Mouse (Mus musculus): ENCODE results near the gene Zfp428. TPM values are rescaled to one million over a fixed set of nuclear protein-coding genes. Genes with fewer than 3 reads are reported as not detected.

Gene Zfp428
- polyA plus RNA-seq, 1 experiment from 2014 or later: 61.3 TPM

DNA sequence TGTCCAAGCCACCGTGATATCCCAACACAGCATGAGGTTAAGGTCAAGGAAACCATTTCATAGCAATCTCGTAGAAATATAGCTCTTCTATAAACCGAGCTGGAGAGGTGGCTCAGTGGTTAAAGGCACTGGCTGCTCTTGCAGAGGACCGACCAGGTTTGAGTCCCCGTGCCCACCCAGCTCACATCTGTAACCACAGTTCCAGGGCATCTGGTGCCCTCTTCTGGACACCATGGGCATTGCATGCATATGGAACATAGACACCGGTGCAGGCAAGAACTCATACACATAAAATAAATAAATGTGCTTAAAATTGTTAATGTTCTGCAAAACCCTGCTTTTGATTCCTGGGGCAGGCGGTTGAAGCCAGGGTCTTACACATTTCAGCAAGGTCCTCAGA is 33.9 kb upstream of the Zfp428 start:
- H3K27me3 ChIP-seq (ENCODE audit: insufficient read depth, poor library complexity, severe bottlenecking): peaks cover 3% of the 10 kb centered on the region; the same call in 1 of the 2 replicates
- DNase-seq (ENCODE audit: low spot score): no peak
- no peak overlapping the region for H3K27ac ChIP-seq
- no peak overlapping the region for H3K4me3 ChIP-seq
- WGBS: 78% methylated on average over 7 of the region's 7 CpGs
- no peaks in the 10 kb centered on the region for H3K4me1 ChIP-seq
- peaks cover 3% of the 10 kb centered on the region; the same call in 1 of the 2 replicates for H3K9me3 ChIP-seq
- 0 out of 2 replicates have a peak, but pooled peaks cover 14% of the 10 kb centered on the region for H3K36me3 ChIP-seq

DNA sequence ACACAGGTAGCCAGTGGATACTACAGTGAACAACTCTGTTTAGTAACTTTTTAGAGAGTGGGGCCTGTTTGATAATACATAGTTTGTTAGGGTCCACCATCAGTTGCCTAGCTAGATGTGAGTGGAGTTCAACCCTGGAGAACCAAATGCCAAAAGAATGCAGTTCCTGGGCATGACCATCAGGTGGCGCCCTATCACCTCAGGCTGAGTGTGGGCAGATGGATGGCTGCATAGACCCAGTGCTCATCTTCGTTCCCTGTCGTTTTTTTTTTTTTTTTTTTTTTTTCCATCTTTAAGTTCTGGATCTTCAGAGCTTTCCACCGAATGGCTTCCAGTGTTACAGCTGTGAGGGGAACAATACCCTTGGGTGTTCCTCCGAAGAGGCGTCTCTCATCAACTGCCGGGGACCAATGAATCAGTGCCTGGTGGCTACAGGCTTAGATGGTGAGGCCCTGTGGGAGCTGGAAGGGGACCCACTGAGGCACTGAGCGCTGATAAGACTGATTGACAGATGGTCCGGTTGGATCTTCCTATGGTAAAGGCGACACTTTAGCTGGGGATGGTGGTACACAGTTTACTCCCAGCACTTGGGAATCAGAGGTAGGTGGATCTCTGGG is 32.8 kb upstream of the Zfp428 start:
- WGBS: 54% methylated on average over 10 of the region's 10 CpGs
- Histone ChIP-seq H3K27ac (no peak overlapping the region), H3K9me3 (peaks cover 2% of the 10 kb centered on the region; the same call in 1 of the 2 replicates), H3K36me3 (0 out of 2 replicates have a peak, but pooled peaks cover 12% of the 10 kb centered on the region), H3K4me1 (no peaks in the 10 kb centered on the region), H3K27me3 (ENCODE audit: insufficient read depth, poor library complexity, severe bottlenecking) (peaks cover 11% of the 10 kb centered on the region; the same call in 1 of the 2 replicates), H3K4me3 (no peak overlapping the region)
- no peak for DNase-seq (ENCODE audit: low spot score)

DNA sequence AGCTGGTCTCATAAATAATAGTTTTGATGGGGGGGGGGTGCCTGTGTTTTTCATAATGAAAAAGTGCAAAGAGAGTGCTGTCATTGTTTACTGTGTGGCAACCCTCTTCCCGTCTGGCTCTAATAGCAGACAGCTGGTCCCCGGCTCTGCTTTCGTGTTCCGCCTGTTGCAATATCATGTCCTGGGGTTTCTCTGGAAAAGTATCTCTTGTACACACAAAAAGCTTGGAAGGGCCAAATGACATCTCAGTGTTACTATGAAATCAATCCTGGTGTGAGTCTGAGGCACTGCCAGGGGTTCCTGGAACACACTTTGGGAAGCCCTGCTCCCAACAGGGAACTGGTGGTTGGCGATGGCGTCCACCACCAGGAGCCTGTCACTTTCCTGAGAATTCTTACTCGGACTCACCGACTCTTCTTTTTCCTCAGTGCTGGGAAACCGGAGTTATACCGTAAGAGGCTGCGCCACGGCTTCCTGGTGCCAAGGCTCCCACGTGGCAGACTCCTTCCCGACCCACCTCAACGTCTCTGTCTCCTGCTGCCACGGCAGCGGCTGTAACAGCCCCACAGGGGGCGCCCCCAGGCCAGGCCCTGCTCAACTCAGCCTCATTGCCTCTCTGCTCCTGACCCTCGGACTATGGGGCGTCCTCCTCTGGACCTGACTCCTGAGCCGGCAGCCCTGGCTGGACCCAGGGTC is 31.8 kb upstream of the Zfp428 start:
- 41% methylated on average over 21 of the region's 21 CpGs for WGBS
- H3K27me3 ChIP-seq (ENCODE audit: insufficient read depth, poor library complexity, severe bottlenecking): peaks cover 20% of the 10 kb centered on the region
- H3K27ac ChIP-seq: no peak overlapping the region
- H3K4me1 ChIP-seq: no peaks in the 10 kb centered on the region
- no peak for DNase-seq (ENCODE audit: low spot score)
- 0 out of 2 replicates have a peak, but pooled peaks cover 5% of the 10 kb centered on the region for H3K36me3 ChIP-seq
- no peak overlapping the region for H3K4me3 ChIP-seq
- no peaks in the 10 kb centered on the region for H3K9me3 ChIP-seq

DNA sequence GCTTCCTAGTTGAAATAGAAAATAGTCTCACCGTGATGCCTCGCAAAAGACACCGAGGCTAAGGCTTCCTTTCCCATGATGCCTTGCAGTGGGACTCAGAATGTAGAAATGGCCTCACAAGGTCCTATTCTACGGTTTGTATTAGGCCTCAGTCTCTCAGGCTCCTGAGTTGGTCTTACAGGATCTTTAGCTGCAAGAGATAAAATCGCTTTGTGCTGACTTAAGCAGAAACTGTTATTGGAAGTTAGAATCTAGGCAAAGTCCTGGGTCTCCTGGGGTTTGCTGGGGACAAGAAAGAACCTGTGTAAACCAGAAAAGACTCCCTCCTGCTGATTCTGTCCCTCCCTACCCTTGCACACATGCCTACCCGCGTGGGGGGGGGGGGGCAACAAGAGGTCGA is 30.5 kb upstream of the Zfp428 start:
- Histone ChIP-seq H3K27me3 (ENCODE audit: insufficient read depth, poor library complexity, severe bottlenecking) (peaks cover 34% of the 10 kb centered on the region), H3K4me1 (peaks cover 4% of the 10 kb centered on the region), H3K27ac (no peak overlapping the region), H3K4me3 (no peak overlapping the region), H3K9me3 (no peaks in the 10 kb centered on the region), H3K36me3 (0 out of 2 replicates have a peak, but pooled peaks cover 5% of the 10 kb centered on the region)
- 75% methylated on average over 8 of the region's 8 CpGs for WGBS
- DNase-seq (ENCODE audit: low spot score): no peak

DNA sequence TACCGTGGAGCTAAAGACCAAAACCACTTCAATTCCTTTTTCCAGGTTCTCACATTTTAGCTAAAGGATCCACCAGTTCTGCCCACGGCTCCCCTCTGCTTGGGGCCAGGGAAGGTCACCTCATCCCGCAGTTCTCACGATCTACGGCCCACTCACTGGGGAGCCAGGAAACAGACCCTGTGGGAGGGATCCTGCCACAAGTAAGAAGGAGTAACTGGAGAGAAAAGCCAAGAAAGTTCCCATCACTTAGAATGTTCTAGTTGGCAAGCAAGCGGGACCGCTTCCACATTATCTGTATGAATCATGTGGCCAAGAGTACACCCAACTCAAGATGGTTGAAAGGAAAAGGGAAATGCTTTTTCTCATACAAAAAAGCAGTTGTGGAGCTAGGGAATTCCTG is 29.9 kb upstream of the Zfp428 start:
- Histone ChIP-seq H3K27ac (no peak overlapping the region), H3K27me3 (ENCODE audit: insufficient read depth, poor library complexity, severe bottlenecking) (peaks cover 39% of the 10 kb centered on the region), H3K4me1 (peaks cover 9% of the 10 kb centered on the region), H3K9me3 (no peaks in the 10 kb centered on the region), H3K4me3 (no peak overlapping the region), H3K36me3 (0 out of 2 replicates have a peak, but pooled peaks cover 5% of the 10 kb centered on the region)
- no peak for DNase-seq (ENCODE audit: low spot score)
- WGBS: 79% methylated on average over 7 of the region's 7 CpGs

DNA sequence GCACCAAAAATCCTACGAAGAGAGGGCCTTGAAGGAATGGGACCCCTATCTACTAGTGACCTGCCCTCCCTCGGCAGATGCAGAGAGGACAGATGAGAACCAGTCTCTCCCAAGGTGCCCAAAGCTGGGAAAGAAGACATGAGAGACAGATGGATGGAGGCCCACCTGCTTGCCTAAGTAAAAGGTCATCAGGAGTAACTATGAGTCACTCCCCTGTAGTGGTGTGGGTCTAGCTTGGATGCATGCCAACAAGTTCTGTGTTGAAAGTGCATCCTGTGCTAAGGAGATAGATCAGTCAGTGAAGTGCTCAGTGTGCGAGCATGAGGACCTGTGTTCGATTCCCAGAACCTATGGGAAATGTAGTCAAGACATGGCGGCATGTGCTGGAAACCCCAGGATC is 27.9 kb upstream of the Zfp428 start:
- H3K4me1 ChIP-seq: peaks cover 20% of the 10 kb centered on the region
- no peaks in the 10 kb centered on the region for H3K36me3 ChIP-seq
- DNase-seq (ENCODE audit: low spot score): no peak
- H3K9me3 ChIP-seq: no peaks in the 10 kb centered on the region
- peaks cover 59% of the 10 kb centered on the region for H3K27me3 ChIP-seq (ENCODE audit: insufficient read depth, poor library complexity, severe bottlenecking)
- no peak overlapping the region for H3K27ac ChIP-seq
- 80% methylated on average over 5 of the region's 5 CpGs for WGBS
- H3K4me3 ChIP-seq: no peak overlapping the region

DNA sequence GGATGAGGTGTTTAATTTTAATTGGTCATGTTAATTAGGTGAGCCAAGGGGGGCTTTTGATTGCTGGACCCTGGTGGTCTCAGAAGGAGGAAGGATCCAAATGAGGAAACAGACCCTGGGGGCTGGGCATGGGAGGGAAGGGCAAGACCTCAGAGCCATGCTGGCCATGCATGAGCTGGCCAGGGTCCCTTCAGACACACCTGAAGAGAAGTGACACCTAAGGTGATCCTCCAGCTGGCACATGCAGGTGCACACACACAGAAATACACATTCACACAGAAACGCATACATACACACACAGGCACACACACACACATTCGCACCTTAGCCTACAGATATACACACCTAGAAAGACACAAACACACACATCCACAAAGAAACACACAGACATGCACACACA is 27.1 kb upstream of the Zfp428 start:
- Histone ChIP-seq H3K36me3 (no peaks in the 10 kb centered on the region), H3K4me3 (no peak overlapping the region), H3K4me1 (peaks cover 20% of the 10 kb centered on the region), H3K27ac (no peak overlapping the region), H3K27me3 (ENCODE audit: insufficient read depth, poor library complexity, severe bottlenecking) (peaks cover 67% of the 10 kb centered on the region), H3K9me3 (no peaks in the 10 kb centered on the region)
- DNase-seq (ENCODE audit: low spot score): no peak
- whole genome bisulfite sequencing: 92% methylated on average over 2 of the region's 2 CpGs

DNA sequence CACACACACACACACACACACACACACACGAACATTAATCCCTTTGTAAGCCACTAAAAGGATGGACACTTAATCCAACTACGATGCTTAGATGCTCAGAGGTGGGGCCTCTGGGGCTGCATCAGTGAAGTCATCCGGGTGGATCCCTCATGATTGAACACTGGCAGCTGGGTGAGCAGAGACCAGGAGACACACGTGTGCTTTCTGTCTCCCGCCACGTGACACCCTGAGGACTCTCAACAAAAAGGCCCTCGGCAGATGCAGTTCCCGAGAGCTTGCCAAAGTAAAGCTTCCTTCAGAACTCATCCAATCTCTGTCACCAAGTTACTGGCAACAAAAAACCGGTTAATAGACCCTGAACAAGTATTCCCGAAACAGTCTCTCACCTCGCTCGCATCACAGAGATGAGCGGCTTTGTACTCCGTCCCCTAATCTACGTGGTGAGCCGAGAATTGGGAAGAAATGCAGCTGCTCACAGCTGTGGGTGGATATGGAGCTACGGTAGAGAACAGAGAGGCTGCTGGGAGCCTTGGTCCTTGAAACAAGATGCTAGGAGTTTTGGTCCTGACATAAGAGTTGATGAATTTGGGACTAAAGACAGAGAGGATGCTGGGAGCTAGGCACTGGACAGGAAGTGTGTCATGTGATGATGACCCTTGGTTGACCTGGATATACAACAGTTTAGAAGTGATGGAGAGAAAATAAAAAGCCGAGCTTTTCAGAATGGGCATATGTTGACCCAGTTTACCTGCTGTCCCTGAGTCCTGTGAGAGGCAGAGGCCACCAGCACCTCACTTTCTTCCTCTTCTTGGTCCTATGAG is 26.5 kb upstream of the Zfp428 start:
- Histone ChIP-seq H3K27me3 (ENCODE audit: insufficient read depth, poor library complexity, severe bottlenecking) (peaks cover 70% of the 10 kb centered on the region), H3K27ac (no peak overlapping the region), H3K9me3 (no peaks in the 10 kb centered on the region), H3K36me3 (no peaks in the 10 kb centered on the region), H3K4me3 (no peak overlapping the region), H3K4me1 (peaks cover 20% of the 10 kb centered on the region)
- WGBS: 59% methylated on average over 18 of the region's 18 CpGs
- no peak for DNase-seq (ENCODE audit: low spot score)

DNA sequence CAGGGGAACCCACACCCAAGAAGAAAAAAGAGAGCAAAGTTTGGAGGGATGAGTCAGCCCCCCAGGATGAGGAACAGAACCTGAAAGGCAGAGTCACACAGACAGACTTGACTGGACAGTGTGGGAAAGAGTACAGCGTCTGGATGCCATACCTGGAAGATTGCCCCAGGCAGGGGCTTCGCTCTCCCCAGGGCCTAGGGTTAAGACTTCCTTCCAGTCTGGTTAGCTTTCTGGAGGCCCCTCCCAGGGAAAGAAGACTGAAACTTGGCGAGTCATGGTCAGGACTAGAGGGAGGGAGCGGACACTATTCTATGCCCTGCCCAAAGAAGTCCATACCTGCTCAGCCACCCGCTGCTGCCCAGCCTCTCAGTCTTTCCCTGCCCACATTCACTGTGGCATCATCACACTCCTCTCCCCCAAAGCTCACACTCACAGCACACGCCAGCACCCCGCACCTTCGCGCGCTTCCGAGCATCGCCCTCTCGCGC is 25.8 kb upstream of the Zfp428 start:
- Histone ChIP-seq H3K27ac (peak overlapping the region; percentile 78; the same call in 1 of the 2 replicates), H3K27me3 (ENCODE audit: insufficient read depth, poor library complexity, severe bottlenecking) (peaks cover 77% of the 10 kb centered on the region), H3K4me3 (peak overlapping the region; percentile 75), H3K36me3 (no peaks in the 10 kb centered on the region), H3K9me3 (no peaks in the 10 kb centered on the region), H3K4me1 (peaks cover 20% of the 10 kb centered on the region)
- 13% methylated on average over 14 of the region's 14 CpGs for WGBS
- no peak for DNase-seq (ENCODE audit: low spot score)

DNA sequence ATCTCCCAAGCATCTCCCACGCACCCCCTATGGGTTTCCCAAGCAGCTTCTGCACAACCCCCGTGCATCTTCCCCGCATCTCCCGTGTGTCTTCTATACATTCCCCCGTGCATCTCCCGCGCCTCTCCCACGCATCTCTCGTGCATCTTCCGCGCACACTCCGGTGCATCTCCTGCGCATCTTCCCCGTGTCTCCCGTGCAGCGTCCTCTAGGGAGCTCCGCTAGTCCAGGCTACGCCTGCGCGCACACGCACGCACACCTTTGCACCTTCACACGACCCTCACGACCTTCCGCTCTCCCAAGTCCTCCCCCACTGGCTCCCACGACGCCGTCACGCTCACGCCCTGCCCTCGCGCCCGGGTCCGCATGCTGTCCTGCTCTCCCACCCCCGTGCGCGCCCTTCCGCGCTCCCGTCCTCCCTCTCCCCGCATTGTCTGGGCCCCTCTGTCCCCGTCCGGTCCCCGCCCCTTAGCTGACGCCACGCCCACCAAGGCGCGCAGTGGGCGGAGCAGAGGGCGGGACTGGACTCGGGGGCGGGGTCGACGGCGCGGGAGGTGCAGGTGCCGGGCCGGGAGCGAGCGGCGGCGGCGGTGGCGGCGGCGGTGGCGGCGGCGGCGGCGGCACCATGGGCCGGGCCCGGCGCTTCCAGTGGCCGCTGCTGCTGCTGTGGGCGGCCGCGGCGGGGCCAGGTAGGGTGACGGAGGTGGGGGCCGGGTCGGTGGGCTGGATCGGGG is 25.2 kb upstream of the Zfp428 start, which contains the start of gene Cadm4:
Cadm4 (plus strand) TSS at position 550 of the 734 bp plus-strand sequence.
- Histone ChIP-seq H3K4me1 (peaks cover 21% of the 10 kb centered on the region), H3K9me3 (no peaks in the 10 kb centered on the region), H3K4me3 (peak within 1 kb of the TSS; percentile 75), H3K36me3 (no peaks in the 10 kb centered on the region), H3K27ac (peak within 1 kb of the TSS; percentile 78), H3K27me3 (ENCODE audit: insufficient read depth, poor library complexity, severe bottlenecking) (peaks cover 82% of the 10 kb centered on the region)
- WGBS: 2% methylated on average over 72 of the region's 83 CpGs
- DNase-seq (ENCODE audit: low spot score): peak; percentile 88

DNA sequence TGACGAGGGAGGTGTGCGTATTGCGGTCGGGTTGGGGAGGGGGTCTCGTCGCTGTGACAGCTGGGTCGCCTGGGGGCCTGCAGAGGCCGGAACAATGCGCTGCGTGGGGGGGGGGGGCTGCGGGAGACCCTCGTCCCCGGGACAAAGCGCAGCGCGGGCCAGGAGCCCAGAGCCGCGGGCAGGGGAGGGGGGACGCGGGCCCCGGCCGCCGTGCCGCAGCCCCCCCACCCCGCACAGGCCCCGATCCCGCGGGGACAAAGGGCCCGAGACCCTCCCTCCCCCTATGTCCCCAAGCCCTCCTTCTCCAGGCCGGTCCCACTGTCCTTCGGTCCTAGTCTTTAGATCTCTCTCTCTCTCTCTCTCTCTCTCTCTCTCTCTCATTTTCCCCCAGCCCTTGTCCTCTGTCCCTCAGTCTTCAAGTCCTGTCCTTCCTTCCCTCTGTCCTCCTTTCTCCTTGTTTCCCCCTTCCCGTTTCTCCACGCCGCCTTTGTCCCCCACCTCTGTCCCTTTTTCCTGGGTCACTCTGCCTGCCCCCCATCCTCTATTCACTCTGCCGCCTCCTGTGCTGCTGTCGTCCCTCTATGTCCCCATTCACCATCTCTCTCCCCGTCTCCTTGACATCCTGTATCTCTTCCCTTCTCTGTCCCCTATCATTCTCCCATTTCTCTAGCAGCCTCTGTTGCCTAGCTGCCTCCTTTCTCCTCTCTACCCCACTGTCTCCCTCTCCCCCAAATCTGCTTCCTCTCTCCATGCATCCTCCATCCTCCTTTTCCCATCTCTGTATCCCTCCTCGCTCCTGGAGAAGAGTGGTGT is 24.4 kb upstream of the Zfp428 start:
- Histone ChIP-seq H3K9me3 (no peaks in the 10 kb centered on the region), H3K36me3 (no peaks in the 10 kb centered on the region), H3K27ac (peak overlapping the region; percentile 78), H3K4me1 (peaks cover 27% of the 10 kb centered on the region), H3K4me3 (peak overlapping the region; percentile 75), H3K27me3 (ENCODE audit: insufficient read depth, poor library complexity, severe bottlenecking) (peaks cover 82% of the 10 kb centered on the region)
- WGBS: 4% methylated on average over 12 of the region's 38 CpGs
- no peak for DNase-seq (ENCODE audit: low spot score)
